Mouse (Mus musculus) spleen, postnatal 10 days (tissue): ENCODE measurements around the gene Gm11733.

Experiments
- DNase-seq, 2 experiments: peaks; one replicate each; pipeline ENCODE4 v3.0.0; 2021 to 2022; ENCODE audit warnings: low spot score in 2 of 2

Gene Gm11733

DNA sequence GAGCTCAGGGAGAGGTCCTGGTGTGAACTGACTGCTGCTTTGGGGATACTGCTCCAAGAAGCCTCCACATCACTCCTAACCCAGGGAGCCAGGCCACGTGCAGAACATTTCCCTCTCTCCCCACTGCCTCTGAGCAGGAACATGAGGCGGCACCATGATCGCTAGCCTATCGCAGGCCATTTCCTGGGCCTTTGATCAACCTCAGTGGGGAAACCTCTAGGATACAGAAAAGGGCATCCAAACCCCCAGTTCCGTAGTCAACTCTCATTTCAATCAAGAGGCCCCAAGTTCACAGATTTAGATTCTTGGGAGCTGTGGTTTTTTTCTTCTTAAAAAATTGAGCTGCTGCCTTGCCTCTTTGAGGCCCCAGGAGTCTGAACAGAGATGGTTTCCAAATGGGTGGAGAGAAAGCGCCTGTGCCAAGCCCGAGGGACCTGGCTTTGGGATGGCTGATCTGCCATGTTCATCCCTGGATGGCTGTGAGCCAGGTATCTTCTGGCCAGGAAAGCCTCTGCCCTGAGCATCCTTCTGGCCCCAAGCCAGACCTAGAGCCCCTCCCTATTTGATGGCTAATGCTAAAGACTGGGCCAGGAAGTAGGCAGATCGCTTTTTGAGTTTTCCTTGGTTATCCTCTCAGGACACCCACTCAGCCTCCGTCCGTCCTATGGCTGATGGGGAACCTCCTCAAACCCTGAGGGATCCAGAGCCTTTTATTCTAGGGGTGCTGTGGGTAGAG, 5.7 kb upstream of the Gm11733 start:
- DNase-seq: no peak

DNA sequence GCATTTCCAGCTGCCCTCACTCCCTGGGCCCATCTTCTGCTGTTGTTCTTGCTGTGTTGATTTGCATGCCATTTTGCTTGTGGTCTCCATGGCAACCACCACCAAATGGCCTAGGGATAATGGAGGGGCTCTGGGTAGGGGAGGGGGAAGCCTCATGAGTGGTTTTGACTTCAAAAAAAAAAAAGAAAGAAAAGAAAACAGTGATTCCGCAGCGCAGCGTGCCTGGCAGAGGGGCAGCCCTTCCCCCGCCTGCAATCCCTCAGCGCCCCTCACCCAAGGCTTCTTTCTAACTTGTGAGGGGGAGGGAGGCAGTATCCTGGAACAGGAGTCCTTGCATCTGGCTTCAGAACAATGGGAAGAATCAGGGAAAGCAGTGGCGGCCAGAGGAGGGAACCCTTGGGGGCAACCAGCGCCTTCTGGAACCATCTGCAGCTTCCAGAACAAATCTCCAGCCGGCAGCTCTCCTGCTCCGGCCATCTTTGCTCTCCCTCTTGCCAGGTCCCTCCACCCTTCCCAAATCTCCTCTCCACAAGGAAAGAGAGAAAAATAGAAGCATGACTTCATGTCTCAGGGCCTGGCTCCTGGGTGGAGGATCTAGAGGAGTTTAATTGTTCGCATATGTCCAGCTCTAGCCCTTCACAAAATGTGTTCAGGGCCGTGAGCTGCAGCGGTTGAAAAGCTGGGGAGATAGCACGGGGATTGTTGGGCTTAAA, 5.0 kb upstream of the Gm11733 start:
- no peak for DNase-seq

DNA sequence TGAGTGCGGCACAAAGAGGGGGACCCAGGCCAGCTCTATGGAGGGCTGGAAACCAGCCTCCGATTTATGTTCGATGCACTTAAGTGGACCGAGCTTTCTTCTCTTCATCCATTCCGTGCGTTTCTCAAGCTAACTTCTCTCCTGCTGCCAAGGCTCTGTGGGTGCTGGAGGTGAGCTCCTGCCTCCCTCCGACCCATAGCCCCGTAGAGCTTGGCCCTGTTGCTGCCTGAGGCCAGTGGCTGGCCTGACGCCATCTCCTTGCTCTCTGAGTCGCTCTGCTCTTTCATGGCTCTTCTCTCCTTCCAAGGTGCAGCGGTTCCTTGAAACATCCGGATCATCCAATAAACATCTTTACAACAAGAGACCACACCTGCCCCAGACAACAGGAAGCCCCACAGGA, 4.4 kb upstream of the Gm11733 start:
- DNase-seq: no peak

DNA sequence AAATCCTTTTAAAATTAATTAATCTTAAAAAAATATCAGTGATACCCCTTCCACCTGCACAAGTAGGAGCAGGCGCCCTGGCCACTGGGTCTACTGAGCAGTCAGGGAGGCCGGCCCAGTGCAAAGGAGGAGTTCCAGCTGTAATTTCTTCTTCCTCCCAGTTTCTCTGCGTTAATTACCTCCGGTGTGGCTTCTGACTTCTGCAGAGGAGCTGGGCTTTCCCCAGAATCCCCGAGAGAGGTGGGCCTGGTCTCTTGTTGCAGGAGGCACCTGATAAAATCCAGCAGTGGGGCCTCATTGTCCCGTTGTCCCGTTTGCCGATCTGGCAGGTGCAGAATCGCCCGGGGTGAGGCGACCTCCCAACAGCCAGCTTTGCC, 1.9 kb upstream of the Gm11733 start:
- peak in 1 of 2 experiments; percentile 21 for DNase-seq

DNA sequence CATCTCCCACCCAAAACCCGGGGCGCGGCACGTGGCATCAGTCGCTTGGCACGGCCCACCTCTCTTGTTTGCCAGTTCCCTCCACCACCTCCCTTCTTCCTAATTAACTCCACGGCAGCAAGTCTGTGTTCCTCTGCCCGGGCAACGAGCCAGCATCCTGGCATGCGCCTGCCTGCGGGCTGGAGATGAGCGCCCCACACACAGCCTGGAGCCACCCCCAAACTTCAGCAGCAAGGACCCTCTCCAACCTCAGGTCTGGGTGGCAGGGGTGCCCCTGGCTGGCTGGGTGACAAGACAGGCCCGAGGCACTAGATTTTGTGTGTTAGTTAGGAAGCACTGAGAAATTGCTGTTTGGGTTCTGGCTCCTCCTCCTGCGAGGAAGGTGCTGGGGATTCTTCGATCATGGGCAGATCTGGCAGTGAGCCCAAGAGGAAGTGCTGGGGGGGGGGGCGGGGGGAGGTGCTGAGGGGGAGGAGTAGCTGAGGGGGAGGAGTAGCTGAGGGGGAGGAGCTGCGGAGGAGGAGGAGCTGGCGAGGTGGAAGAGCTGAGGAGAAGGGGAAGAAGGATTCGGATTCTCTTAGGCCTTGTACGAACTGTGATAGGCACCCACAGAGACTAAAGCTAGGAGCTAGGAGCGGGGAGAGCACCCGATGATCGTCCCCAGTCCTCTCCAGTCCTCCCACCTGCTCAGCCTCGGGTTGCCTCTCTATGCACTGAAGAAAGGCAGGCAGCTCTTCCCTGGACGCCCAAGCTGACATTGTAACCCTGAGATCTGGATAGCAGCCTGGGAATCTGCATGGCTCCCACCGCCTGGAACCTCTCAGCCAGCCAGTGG, 1.3 kb upstream of the Gm11733 start:
- DNase-seq: peak; percentile 22 to 55

DNA sequence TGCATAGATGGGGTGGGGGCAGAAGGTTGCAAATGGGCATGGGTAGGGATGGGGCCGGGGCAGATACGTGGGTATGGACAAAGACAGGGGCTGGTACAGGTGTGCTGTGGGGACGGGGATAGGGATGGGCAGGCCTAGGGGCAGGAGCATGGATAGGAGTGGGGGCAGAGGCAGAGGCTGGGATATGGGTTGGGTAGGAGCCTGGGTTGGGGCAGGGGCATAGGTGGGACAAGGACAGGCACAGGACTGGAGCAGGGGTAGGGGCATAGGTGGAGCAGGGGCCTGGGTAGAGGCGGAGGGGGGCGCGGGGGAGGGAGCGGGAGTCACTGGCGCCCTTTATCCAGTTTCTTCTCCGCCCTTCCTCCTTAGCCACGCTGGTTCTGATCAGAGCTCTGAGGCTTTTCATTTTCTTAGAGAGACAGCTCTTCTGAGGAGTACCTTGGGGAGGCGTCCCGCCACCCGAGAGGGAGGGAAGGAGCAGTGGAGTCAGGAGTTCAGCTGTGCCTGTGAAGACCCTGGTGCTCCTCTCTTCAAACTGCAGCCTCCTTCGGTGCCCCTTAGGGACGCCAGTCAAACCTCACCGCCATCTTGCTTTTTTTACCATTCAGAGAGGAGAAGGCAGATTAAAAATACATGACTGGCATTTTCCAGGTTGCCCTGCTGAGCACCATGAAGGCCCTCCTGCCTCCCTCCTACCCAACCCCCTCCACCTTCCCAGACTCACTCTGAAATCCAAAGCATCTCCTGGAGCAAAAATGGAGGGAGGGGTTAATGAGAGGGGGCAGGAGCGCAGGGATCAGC, 7.4 kb downstream of the Gm11733 start:
- no peak for DNase-seq

DNA sequence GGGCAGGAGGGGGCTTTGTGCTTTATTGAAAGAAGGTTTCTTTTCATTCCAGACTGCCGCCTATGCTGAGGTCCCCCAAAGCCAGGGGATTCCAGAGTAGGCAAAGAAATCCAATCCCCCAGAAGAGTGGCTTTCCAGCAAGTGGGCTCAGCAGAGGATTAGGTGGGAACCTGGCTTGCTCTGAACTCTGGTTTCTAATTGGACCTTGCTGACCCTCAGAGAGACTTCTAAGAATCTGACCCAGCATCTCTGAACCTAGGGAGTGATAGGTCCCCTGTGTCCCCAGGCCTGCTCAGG, 8.0 kb downstream of the Gm11733 start:
- DNase-seq: no peak

DNA sequence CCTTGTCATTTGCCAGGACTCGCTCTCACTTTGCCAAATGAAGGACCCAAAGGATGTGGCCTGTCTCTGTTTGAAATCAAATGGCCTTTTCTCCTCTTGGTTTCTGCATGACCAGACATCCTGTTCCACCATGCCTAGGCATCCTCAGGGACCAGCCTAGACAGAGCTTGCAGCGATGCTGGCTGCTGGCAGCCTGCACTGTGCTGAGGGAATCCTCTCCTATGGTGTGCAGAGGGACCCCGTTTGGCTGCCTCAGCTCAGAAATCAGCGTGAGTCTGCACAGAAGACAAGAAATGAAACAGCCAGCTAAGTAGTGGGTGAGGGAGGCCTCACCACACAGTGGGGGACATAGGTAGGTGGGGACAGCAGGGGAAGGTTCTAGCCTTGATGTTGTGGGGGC, 12.6 kb downstream of the Gm11733 start:
- no peak for DNase-seq

DNA sequence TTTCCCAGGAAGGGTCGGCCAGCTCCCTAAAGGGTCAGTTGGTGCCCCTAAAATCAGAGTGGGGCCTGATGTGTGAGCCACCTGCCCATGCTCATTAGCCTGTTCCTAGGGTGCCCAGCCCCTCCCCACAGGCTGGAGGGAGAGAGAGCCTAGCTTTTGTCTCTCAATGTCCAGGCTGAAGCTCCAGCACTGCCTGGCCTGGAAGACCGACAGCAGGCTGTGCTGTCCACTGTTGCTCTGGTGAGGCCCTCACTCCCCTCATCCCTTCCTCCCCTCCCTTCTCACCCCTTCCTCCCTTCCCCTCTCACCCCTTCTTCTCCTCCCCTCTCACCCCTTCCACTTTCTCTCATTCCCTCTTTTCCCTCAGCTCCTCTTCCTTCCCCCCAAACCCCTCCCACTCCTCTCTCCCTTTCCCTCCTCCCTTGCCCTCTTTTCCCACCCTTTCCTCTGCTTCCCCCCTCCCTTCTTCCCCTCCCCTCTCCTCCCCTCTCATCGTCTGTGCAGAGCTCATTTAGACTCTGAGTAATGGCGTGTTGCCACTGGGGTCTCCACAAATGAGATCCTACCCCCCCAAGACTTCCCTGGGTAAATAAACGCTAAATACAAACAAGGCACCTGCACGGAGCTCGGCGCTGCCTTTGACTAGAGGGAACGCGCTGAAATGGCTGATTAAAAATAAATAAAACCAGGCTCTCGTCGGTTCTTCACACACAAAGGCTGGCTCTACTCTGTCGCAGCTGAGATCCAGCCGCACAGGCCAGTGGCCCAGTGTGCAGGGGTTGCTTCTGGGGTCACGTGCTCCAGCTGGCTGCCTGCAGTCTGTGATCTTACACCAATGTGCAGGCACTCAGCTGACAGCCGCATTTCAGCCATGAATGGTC, 13.3 kb downstream of the Gm11733 start:
- DNase-seq: no peak

DNA sequence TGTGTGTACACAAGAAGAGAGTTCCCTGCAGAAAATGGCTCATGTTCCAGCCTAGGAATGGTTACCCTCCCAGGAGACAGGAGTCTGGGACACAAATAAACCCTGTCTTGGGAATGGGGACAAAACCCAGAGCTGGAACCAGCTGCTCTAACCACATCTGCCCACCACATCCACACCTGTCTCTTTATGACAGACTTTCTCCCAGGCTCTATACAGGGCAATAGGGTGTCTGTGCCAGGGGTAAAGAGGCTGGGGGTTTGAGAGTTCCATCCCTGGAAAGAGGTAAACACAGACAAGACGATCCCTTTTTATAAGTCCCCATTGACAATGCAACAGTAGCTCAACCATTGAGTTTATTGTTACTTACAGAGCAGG, 14.0 kb downstream of the Gm11733 start:
- DNase-seq: no peak

DNA sequence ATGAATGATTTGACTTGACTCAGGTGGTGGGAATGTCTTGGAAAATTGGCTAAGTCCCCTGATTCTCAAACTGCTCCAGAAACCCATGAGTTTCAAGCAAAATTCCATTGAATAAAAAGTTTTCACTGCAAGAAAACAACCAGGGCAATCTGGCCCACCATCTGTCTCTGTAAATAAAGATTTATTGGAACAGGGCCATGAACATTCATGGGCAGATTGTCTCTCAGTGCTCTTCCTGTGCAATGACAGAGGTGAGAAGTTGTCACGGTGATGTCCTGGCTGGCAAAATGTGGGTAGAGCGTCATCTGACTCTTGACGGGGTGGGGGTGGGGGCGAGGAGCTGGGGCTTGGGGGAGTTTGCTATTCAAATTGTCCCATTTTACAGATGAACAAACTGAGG, 24.8 kb downstream of the Gm11733 start:
- no peak for DNase-seq

DNA sequence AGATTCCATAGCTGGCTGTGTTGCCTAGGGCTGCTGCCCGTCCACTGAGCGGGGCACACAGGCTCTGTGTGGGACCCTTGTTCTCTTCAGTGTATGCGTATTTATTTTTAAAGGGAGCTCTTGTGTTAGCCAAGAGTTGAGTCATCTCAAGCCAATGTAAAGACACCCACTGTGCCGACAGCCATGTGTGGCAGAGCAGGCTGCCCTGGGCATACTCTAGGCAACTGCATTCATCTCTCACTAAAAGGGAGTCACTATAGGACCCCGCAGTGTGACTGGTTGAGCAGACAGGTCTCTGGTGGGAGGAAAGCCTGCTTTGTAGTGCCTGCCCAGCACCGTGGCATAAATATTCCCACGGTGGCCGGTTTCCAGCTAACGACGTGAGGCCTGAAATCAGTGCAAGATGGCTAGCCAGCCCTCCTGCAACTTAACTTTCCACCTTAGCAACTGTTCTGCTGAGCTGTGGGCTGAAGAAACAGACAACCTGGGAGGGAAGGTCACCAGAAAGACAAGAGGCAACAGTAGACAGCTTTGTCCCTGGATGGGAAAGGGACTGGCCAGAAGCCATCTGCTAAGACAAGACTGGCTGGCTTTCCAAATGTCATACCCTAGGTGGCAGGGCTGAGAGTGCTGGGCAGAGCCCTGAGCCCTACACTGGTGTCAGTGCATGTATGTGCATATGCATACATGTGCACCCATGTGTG, 31.7 kb downstream of the Gm11733 start:
- no peak for DNase-seq

DNA sequence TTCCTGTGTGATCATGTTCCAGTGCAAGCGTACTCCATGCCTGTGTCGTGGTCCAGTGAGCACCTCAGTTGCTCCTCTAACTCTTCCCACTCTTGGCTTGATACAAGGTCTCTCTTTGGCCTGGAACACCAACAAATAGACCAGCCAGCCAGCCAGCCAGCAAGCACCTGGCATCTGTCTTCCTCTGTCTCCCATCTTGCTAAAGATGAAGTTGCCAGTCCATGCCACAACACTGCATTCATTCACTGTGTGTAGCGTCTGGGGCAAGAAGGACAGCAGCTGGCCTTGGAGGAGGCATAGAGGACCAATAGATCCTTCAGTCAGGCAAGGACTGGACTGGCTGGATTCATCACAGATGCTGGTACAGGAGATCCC, 32.2 kb downstream of the Gm11733 start:
- no peak for DNase-seq

DNA sequence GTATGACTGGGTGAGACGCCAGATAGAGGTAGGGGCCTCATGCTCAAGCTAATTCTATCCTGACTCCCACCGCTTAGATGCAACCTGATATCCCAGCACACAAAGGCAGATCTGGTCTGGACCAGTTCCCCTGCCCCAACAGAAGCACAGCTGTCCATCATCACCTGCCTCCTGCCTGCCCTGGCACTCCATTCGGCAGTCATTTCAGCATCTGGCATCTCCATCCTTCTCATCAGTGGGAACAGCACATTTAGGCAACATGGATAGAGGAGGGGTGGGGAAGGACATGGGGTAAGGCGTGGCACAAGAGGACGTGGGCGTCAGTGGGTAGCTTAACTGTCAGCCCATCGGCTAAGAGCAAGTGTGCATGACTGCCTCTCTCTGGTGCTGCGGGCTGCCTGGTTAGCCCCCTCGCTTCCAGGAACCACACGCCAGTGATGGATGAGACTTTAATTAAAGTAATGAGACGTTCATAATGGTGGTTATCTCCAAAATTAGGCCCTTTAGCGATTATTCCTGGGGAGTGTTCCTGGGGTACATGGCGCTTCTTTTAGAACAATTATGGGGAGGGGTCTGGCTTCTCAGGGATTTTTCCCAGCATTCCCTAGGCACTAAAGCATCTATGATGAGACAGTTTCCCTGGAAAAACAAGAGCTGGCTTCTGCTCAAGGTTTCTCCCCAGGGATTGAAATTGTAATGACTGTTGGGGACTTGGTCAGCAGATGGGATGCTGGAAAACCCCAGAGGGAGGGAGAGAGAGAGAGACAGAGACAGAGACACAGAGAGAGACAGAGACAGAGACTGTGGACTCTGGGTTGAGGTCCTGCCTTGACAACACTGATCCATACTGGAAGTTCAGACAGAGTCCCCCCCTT, 38.0 kb downstream of the Gm11733 start:
- no peak for DNase-seq

DNA sequence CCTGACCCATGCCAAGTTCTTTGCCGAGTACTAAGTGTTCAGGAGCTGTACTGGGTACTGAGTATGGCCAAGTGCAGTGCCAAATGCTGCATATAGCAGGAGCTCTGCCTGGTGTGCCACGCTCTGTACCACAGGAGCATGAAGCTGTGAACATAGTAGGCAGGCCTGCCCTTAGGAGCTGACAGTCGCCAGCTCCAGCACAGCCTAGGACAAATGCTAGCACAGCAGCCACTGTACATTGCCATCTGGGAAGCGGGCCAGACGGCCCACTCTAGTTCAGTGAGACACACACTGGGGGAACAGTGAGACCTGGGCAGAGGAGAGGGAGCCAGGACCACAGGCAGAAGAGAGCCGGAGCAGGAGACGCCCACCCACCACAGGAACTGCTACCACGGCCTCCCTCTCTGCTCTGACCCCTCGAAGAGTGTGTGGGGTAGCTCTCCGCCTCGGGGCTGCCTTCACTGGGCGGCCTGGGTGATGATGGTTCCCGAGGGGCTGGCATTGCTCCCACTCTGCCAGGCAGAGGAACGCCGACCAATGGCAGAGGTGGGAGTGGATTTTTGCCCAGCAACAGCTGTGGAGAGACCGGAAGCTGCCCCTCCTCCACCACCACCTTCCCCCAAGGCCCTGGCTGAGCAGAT, 38.8 kb downstream of the Gm11733 start:
- DNase-seq: peak in 1 of 2 experiments; percentile 30

DNA sequence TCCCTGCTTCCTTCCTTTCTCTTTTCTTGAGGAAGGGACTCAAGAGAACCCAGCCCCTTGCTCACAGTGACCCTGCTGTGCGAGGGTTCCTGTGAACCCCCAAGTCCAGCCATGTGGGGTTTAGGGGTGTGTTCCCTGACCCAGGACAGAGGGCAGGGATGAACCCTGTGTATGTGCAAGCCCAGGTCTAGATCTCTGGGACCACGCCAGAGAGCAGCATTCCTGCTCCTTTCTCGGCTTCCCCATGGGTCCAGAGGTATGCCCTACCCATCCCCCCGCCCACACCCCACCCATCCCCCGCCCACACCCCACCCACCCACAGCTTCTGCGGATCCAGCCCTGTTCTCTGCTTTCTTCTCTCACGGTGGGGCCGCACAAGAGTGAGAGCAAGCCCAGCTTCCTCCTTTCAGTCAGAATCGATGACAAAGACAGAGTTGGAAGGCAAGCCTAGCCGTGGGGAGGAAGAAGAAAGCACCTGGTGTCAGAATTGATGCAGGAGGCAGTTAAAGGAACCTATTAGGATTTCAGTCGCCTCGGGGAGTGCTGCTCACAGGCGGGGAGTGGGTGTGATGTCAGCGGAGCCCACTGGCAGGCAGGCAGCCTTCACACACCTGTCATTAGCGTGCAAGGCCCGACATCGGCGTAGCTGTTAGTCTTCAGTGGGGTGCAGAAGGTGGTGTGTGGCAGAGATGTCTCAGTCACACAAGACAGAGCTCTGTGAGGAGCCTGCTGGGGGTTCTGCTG, 41.6 kb downstream of the Gm11733 start:
- no peak for DNase-seq

DNA sequence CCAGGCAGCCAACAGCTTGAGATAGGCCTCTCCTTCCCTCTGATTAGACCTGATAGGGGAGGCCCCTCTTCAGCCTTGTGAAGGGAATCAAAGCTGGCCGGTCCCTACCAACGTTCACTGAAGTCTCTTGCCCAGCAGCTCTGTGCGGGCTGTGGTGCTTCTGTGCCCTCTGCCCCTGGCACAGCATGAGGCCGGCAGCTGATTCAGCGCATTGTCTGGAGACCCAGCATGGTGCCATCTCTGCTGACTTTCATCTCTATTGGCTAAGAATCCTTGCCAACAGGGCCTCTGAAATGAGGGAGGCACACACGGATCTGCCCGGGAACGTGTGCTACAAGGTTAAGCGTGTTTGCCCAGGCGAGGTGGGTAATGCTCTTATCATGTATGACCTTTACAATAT, 48.2 kb downstream of the Gm11733 start:
- no peak for DNase-seq

DNA sequence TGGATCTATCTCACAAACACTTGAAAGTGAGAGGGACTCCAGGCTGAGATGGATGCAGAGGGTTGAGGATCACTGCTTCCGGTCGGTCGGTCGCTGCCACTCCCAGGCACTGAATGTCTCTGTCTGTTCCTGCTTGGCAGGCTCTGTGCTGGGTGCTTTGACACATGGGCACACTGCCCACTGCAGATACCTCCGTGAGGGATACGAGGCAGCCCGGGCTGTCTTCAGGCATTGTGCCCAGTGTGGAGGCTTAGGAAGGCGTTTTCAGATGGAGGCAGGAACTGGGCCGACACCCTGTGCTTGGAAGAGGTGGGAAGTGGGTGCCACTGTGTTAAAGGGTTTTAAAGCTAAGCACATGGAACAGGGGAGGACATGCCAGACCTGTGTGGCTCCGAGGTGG, 50.7 kb downstream of the Gm11733 start:
- DNase-seq: no peak
